Mouse (Mus musculus) intestine, postnatal 0 days (tissue): ENCODE measurements around the gene Coa3. TPM values are rescaled to one million over a fixed set of nuclear protein-coding genes. Genes with fewer than 3 reads are reported as not detected.
A peak's percentile ranks its signal among the peaks of the same experiment; 100 is the strongest.

Source experiments
- ATAC-seq: fragments of 200-750 bp; cut with Nextera tagmentation; 2 replicates; pipeline ENCODE4 v1.8.0; 2017; ENCODE audit warnings: mild to moderate bottlenecking, moderate TSS enrichment, moderate library complexity
- H3K27ac ChIP-seq: fragments of 300-500 bp; sonication (generic); 2 replicates; pipeline ENCODE4 v1.5.1; 2014; ENCODE audit warnings: mild to moderate bottlenecking, low read depth, low read length, moderate library complexity
- H3K27me3 ChIP-seq: fragments of 300-500 bp; sonication (generic); replicated peaks from 2 replicates; pipeline ENCODE4 v1.6.1; 2014; ENCODE audit warnings: low read length, mixed read lengths; ENCODE audit not compliant: control insufficient read depth, insufficient read depth
- H3K36me3 ChIP-seq: fragments of 300-500 bp; sonication (generic); 2 replicates; pipeline ENCODE4 v1.6.1; 2014; ENCODE audit warnings: mild to moderate bottlenecking, moderate library complexity; ENCODE audit not compliant: control insufficient read depth, insufficient read depth
- H3K4me1 ChIP-seq: fragments of 300-500 bp; sonication (generic); replicated peaks from 2 replicates; pipeline ENCODE4 v1.6.1; 2014; ENCODE audit warnings: antibody characterized with exemption, low read length, mixed read lengths; ENCODE audit not compliant: control insufficient read depth, insufficient read depth
- H3K4me2 ChIP-seq: fragments of 300-500 bp; sonication (generic); replicated peaks from 2 replicates; pipeline ENCODE4 v1.6.1; 2014; ENCODE audit warnings: low read depth, mild to moderate bottlenecking, moderate library complexity
- H3K4me3 ChIP-seq: fragments of 300-500 bp; sonication (generic); 2 replicates; pipeline ENCODE4 v1.5.1; 2014; ENCODE audit warnings: low read depth, low read length
- H3K9ac ChIP-seq: fragments of 300-500 bp; sonication (generic); 2 replicates; pipeline ENCODE4 v1.6.1; 2014; ENCODE audit warnings: mild to moderate bottlenecking, low read depth, low read length
- H3K9me3 ChIP-seq: fragments of 300-500 bp; sonication (generic); 2 replicates; pipeline ENCODE4 v1.6.1; 2016; ENCODE audit warnings: mixed run types; ENCODE audit not compliant: control insufficient read depth
- CTCF ChIP-seq: sonication (generic); IDR thresholded peaks from 2 replicates; pipeline ENCODE4 v1.5.1; 2016; ENCODE audit warnings: low read depth, mild to moderate bottlenecking, control low read depth, antibody characterized with exemption, moderate library complexity
- WGBS: fragments of 180-500 bp; shearing (Covaris S2); extraction: QIAGEN DNeasy Blood & Tissue Kit; methylation state at CpG from one replicate; pipeline ENCODE4 v1.1.7; 2014; 5-methylcytosine and 5-hydroxymethylcytosine counted together
- polyA plus RNA-seq: library from polyadenylated mRNA; unstranded; fragments of >200 nt; fragmentation: Nextera tagmentation; extraction: Ambion mirVana; gene quantifications from 2 replicates; pipeline ENCODE4 v1.2.1, GENCODE M21; 2015

Coa3 gene
- polyA plus RNA-seq, 1 experiment from 2014 or later: 276 TPM

GRCm38 (mm10) chr11:101307744-101308143, 28.8 kb upstream of the Coa3 start:
- ATAC-seq: no peak
- no peak for TF ChIP-seq CTCF
- no peaks in the 10 kb centered on the region for H3K4me1 ChIP-seq
- H3K4me2 ChIP-seq: no peak overlapping the region
- H3K36me3 ChIP-seq: no peaks in the 10 kb centered on the region
- no peaks in the 10 kb centered on the region for H3K27me3 ChIP-seq
- H3K27ac ChIP-seq: no peak overlapping the region
- no peak overlapping the region for H3K4me3 ChIP-seq
- no peaks in the 10 kb centered on the region for H3K9me3 ChIP-seq
- WGBS: 14% methylated on average over 5 of the region's 5 CpGs
- no peak overlapping the region for H3K9ac ChIP-seq

GRCm38 (mm10) chr11:101302004-101302798, 23.3 kb upstream of the Coa3 start, which contains the start of gene Becn1:
TSS of gene Becn1 (minus strand) at chr11:101302286.
- WGBS: 7% methylated on average over 39 of the region's 39 CpGs
- peak; percentile 97 for TF ChIP-seq CTCF
- H3K9ac ChIP-seq: peak within 1 kb of the TSS; percentile 72
- H3K36me3 ChIP-seq: peaks cover 13% of the 10 kb centered on the region
- H3K4me2 ChIP-seq: peak within 1 kb of the TSS; percentile 94
- peak within 1 kb of the TSS; percentile 71 for H3K4me3 ChIP-seq
- no peaks in the 10 kb centered on the region for H3K9me3 ChIP-seq
- H3K4me1 ChIP-seq: 0 out of 2 replicates have a peak, but pooled peaks cover 3% of the 10 kb centered on the region
- ATAC-seq: peak; percentile 88
- peak within 1 kb of the TSS; percentile 54 for H3K27ac ChIP-seq
- H3K27me3 ChIP-seq: no peaks in the 10 kb centered on the region

- TF ChIP-seq CTCF: no peak
- Histone ChIP-seq H3K9me3 (no peaks in the 10 kb centered on the region), H3K4me3 (peak overlapping the region; percentile 71), H3K4me2 (peak overlapping the region; percentile 94), H3K4me1 (0 out of 2 replicates have a peak, but pooled peaks cover 3% of the 10 kb centered on the region), H3K36me3 (peaks cover 17% of the 10 kb centered on the region), H3K27ac (peak overlapping the region; percentile 54), H3K27me3 (no peaks in the 10 kb centered on the region), H3K9ac (peak overlapping the region; percentile 72)
- WGBS: 11% methylated on average over 26 of the region's 26 CpGs
- peak; percentile 12; the same call in 1 of the 2 replicates for ATAC-seq
Measured at GRCm38 (mm10) chr11:101301299-101302003, 22.5 kb upstream of the Coa3 start.

- 0 out of 2 replicates have a peak, but pooled peaks cover 3% of the 10 kb centered on the region for H3K4me1 ChIP-seq
- H3K27me3 ChIP-seq: no peaks in the 10 kb centered on the region
- peak; percentile 47 for TF ChIP-seq CTCF
- no peak overlapping the region for H3K27ac ChIP-seq
- peaks cover 22% of the 10 kb centered on the region for H3K36me3 ChIP-seq
- WGBS: 65% methylated on average over 7 of the region's 7 CpGs
- peak overlapping the region; percentile 71 for H3K4me3 ChIP-seq
- no peak for ATAC-seq
- peak overlapping the region; percentile 94 for H3K4me2 ChIP-seq
- peak overlapping the region; percentile 72 for H3K9ac ChIP-seq
- no peaks in the 10 kb centered on the region for H3K9me3 ChIP-seq
Measured at GRCm38 (mm10) chr11:101300881-101301280, 22.0 kb upstream of the Coa3 start.

- WGBS: 94% methylated on average over 8 of the region's 8 CpGs
- no peaks in the 10 kb centered on the region for H3K4me1 ChIP-seq
Measured at GRCm38 (mm10) chr11:101295191-101295590, 16.3 kb upstream of the Coa3 start.

GRCm38 (mm10) chr11:101291231-101291630, 12.3 kb upstream of the Coa3 start:
- no peak overlapping the region for H3K4me2 ChIP-seq
- H3K27ac ChIP-seq: no peak overlapping the region
- H3K27me3 ChIP-seq: no peaks in the 10 kb centered on the region
- no peak overlapping the region for H3K9ac ChIP-seq
- WGBS: 94% methylated on average over 8 of the region's 8 CpGs
- H3K4me3 ChIP-seq: no peak overlapping the region
- no peak for TF ChIP-seq CTCF
- no peak for ATAC-seq
- H3K9me3 ChIP-seq: no peaks in the 10 kb centered on the region
- H3K36me3 ChIP-seq: peaks cover 81% of the 10 kb centered on the region
- H3K4me1 ChIP-seq: no peaks in the 10 kb centered on the region

More at GRCm38 (mm10) chr11:101295191-101295590, 16.3 kb upstream of the Coa3 start:
- peaks cover 75% of the 10 kb centered on the region for H3K36me3 ChIP-seq
- no peak for ATAC-seq
- no peaks in the 10 kb centered on the region for H3K27me3 ChIP-seq
- TF ChIP-seq CTCF: no peak
- no peak overlapping the region for H3K4me3 ChIP-seq
- no peak overlapping the region for H3K4me2 ChIP-seq
- no peaks in the 10 kb centered on the region for H3K9me3 ChIP-seq
- no peak overlapping the region for H3K9ac ChIP-seq
- no peak overlapping the region for H3K27ac ChIP-seq
